Mouse (Mus musculus) liver, embryonic 12.5 days (tissue): ENCODE data around the gene Th. TPM values are rescaled to one million over a fixed set of nuclear protein-coding genes. Genes with fewer than 3 reads are reported as not detected.

Experiments used
- ATAC-seq: fragments of 200-750 bp; cut with Nextera tagmentation; 2 replicates; pipeline ENCODE4 v1.8.0; 2017; ENCODE audit warnings: moderate number of reproducible peaks, mild to moderate bottlenecking, moderate library complexity
- H3K27ac ChIP-seq: fragments of 300-500 bp; sonication (generic); 2 replicates; pipeline ENCODE4 v1.5.1; 2016; ENCODE audit warnings: mild to moderate bottlenecking
- H3K27me3 ChIP-seq: fragments of 300-500 bp; sonication (generic); replicated peaks from 2 replicates; pipeline ENCODE4 v1.6.1; 2016; ENCODE audit warnings: mild to moderate bottlenecking, moderate library complexity
- H3K36me3 ChIP-seq: fragments of 300-500 bp; sonication (generic); 2 replicates; pipeline ENCODE4 v1.6.1; 2016; ENCODE audit warnings: mild to moderate bottlenecking, moderate library complexity
- H3K4me1 ChIP-seq: fragments of 300-500 bp; sonication (generic); 2 replicates; pipeline ENCODE4 v1.6.1; 2016
- H3K4me2 ChIP-seq: fragments of 300-500 bp; sonication (generic); 2 replicates; pipeline ENCODE4 v1.6.1; 2016; ENCODE audit warnings: mild to moderate bottlenecking, moderate library complexity
- H3K4me3 ChIP-seq: fragments of 300-500 bp; sonication (generic); 2 replicates; pipeline ENCODE4 v1.5.1; 2016; ENCODE audit warnings: mild to moderate bottlenecking, moderate library complexity
- H3K9ac ChIP-seq: fragments of 300-500 bp; sonication (generic); 2 replicates; pipeline ENCODE4 v1.6.1; 2016; ENCODE audit warnings: mild to moderate bottlenecking, moderate library complexity
- H3K9me3 ChIP-seq: fragments of 300-500 bp; sonication (generic); replicated peaks from 2 replicates; pipeline ENCODE4 v1.6.1; 2016; ENCODE audit warnings: mild to moderate bottlenecking, moderate library complexity
- WGBS: fragments of 180-500 bp; shearing (Covaris S2); methylation state at CpG from one replicate; pipeline ENCODE4 v1.1.7; 2016; ENCODE audit not compliant: insufficient replicate concordance; 5-methylcytosine and 5-hydroxymethylcytosine counted together
- polyA plus RNA-seq: library from polyadenylated mRNA; unstranded; fragments of >200 nt; fragmentation: Nextera tagmentation; extraction: Ambion mirVana; gene quantifications from 2 replicates; pipeline ENCODE4 v1.2.1, GENCODE M21; 2016

Gene Th
- polyA plus RNA-seq, 1 experiment from 2014 or later: 0.35 TPM

DNA sequence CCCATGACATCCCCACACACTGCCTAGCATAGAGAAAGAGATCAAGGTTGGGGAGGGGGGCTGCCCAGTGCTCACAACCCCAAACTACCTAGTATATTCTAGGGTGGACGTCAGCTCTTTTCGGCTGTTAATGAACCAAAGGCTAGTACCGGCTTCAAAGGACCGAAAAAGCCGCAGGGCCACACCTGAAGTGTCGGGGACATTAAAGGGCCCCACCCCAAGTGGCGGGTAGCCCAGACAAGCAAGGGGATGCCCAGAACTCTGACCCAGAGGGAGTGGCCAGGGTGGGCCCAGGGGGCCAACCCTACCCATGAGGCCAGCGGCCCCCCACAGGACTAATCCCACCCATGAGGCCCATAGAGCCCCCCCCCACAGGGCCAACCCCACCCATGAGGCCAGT lies 3.6 kb downstream of the Th start:
- no peak for ATAC-seq
- Histone ChIP-seq H3K4me1 (no peaks in the 10 kb centered on the region), H3K9me3 (no peaks in the 10 kb centered on the region), H3K36me3 (no peaks in the 10 kb centered on the region), H3K4me3 (no peak overlapping the region), H3K9ac (no peak overlapping the region), H3K27me3 (peaks cover 24% of the 10 kb centered on the region), H3K27ac (no peak overlapping the region), H3K4me2 (no peak overlapping the region)
- WGBS: 60% methylated on average over 8 of the region's 8 CpGs

DNA sequence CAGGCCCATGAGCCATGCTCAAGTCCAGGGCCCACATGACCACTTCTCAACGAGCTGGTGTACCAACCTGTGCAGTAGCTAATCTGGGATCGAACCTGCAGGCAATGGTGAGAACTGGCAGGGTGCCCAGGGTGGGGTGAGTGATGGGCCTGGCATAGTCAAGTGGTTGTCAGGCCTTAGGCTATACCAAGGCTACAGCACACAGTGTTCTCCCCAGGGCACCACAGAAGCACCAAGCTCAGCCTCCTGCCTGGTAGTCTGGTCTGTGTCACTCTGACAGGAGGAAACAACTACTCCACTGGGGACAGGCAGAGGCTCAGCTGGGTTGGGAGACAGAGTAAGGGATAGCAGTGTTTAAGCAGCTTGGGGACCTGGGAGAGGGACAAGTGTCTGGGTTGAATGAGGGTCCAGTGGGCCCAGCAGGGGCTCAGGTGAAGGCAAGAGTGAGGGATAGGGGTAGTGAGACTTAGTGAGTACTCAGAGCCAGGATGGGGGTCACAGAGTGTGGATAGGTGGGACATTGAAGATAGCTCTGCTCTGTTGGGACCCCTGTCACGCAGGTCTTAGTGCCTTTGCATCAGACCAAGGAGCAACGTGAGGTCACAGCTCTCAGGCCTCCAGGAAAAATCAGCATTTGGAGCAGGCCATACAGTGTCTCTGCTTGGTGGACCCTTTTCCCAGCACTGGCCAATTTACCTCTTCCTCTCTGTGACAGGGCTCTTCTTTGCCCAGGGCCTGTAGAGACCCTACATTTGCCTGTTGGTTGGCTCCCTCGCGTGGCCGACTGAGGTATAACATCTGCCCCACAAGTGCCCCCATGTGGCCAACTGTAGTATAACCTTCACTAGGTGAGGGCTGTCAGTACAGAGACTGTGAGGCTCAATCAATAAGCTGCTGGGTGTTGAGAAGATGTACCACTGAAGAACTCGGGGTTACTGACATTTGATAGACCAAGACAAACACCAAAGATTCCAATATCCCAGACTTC lies 12.0 kb downstream of the Th start:
- Histone ChIP-seq H3K9me3 (no peaks in the 10 kb centered on the region), H3K27me3 (peaks cover 40% of the 10 kb centered on the region; the same call in 1 of the 2 replicates), H3K27ac (no peak overlapping the region), H3K4me3 (no peak overlapping the region), H3K4me1 (no peaks in the 10 kb centered on the region), H3K4me2 (no peak overlapping the region), H3K36me3 (no peaks in the 10 kb centered on the region), H3K9ac (no peak overlapping the region)
- 26% methylated on average over 8 of the region's 8 CpGs for WGBS
- peak; percentile 63 for ATAC-seq

DNA sequence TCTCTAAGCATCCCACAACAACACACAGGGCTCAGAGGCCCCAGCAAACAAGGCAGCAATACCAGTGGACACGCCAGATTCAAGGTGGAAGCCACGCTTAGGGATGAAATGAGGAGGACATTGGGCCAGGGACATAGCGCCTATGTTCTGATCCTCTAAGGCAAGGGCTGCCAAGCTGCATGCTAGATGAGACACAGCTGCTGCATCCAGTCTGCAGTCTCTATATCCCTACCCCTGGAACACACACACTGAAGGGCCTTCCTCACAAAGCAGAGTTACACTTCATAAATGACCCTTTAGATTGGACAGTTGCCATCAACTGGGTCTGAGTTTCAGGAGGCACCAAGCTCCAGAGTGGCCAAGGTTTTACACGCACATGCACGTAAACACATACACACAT lies 13.3 kb downstream of the Th start:
- peaks cover 33% of the 10 kb centered on the region; the same call in 1 of the 2 replicates for H3K27me3 ChIP-seq
- no peaks in the 10 kb centered on the region for H3K36me3 ChIP-seq
- no peak overlapping the region for H3K4me3 ChIP-seq
- 73% methylated on average over 5 of the region's 5 CpGs for WGBS
- no peak for ATAC-seq
- H3K27ac ChIP-seq: no peak overlapping the region
- no peak overlapping the region for H3K9ac ChIP-seq
- no peak overlapping the region for H3K4me2 ChIP-seq
- no peaks in the 10 kb centered on the region for H3K9me3 ChIP-seq
- H3K4me1 ChIP-seq: no peaks in the 10 kb centered on the region

DNA sequence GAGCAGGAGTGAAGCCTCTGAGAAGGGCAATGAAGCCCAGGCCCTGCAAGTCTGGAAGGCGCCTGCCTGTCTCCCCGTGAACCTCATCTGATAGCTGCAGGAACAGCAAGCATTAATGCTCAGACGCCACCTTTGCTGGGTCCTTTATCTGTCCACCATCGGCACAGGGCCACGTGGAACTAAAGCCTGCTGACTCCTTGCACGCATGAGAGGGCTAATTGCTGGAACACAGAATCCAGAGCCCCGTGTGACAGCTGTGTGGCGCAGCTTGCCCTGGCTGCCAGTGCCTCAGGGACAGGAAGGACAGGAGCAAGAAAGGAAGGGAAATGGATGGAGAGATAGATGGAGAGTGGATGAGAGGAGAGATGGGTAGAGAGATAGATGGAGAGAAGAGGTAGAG lies 14.8 kb downstream of the Th start:
- WGBS: 50% methylated on average over 8 of the region's 8 CpGs
- no peak overlapping the region for H3K9ac ChIP-seq
- no peaks in the 10 kb centered on the region for H3K36me3 ChIP-seq
- no peak overlapping the region for H3K27ac ChIP-seq
- peaks cover 30% of the 10 kb centered on the region; the same call in 1 of the 2 replicates for H3K27me3 ChIP-seq
- no peak overlapping the region for H3K4me2 ChIP-seq
- no peak overlapping the region for H3K4me3 ChIP-seq
- no peak for ATAC-seq
- no peaks in the 10 kb centered on the region for H3K4me1 ChIP-seq
- no peaks in the 10 kb centered on the region for H3K9me3 ChIP-seq

DNA sequence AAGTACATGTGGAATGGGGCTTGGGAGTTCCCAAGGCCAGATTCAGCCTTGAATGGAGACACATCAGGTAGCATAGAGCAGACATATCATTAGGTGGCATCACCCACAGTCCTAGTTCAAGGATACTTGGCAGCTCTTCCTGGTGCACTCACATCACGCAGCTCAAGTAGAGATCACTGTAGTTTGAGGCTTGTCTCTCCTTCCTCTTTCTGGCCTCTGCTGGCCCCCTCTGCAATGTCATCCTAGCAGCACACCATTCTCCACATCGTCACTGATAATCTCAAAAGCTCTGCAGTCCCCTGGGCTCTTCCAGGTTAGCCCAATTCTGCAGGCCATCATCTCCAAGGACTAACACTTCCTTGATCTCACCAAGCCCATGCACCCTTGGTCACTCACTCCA lies 19.2 kb downstream of the Th start:
- Histone ChIP-seq H3K36me3 (no peaks in the 10 kb centered on the region), H3K4me1 (no peaks in the 10 kb centered on the region), H3K27me3 (peaks cover 24% of the 10 kb centered on the region), H3K4me3 (no peak overlapping the region), H3K9ac (no peak overlapping the region), H3K9me3 (no peaks in the 10 kb centered on the region), H3K4me2 (no peak overlapping the region), H3K27ac (no peak overlapping the region)
- 41% methylated on average over 2 of the region's 2 CpGs for WGBS
- no peak for ATAC-seq

DNA sequence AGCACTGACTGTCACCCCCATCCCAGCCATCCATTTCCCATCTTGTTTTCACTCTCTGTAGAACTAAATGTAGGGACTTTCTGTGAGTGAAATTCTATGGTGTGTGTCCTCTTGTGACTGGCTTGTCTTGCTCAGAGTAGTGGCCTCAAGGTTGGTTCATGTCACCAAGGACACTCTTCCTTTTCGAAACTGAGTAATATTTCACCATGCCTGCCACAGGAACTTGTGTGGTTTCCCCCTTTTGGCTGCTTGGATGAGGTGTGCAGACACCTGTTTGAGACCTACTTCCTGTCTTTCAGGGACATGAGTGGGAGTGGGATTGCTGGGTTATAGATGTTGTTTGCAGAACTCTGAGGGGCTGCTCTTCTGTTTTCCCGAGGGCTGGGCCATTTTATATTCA lies 20.8 kb downstream of the Th start:
- WGBS: 52% methylated on average over 2 of the region's 2 CpGs
- no peaks in the 10 kb centered on the region for H3K36me3 ChIP-seq
- H3K4me2 ChIP-seq: no peak overlapping the region
- no peaks in the 10 kb centered on the region for H3K9me3 ChIP-seq
- no peak overlapping the region for H3K4me3 ChIP-seq
- no peak overlapping the region for H3K27ac ChIP-seq
- ATAC-seq: no peak
- no peak overlapping the region for H3K9ac ChIP-seq
- peaks cover 17% of the 10 kb centered on the region; the same call in 1 of the 2 replicates for H3K27me3 ChIP-seq
- H3K4me1 ChIP-seq: no peaks in the 10 kb centered on the region

DNA sequence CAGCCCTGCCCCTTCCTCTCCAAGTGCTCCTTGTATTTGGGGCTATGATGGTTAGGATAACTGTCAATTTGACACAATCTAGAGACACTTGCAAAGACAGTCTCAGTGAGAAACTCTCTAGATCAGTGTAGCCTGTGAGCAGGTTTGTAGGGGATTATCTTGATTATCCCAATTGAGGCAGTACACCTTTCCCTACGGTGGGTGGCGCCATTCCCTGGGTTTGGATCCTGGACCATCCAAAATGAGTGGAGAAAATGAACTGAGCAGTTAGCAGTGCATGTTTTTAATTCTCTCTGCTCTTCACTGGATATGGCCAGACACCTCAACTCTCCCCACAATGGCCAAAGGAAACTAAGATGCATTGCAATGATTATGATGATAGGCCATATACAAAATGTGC lies 21.3 kb downstream of the Th start:
- H3K36me3 ChIP-seq: no peaks in the 10 kb centered on the region
- no peak overlapping the region for H3K4me2 ChIP-seq
- H3K9me3 ChIP-seq: no peaks in the 10 kb centered on the region
- 15% methylated on average over 2 of the region's 2 CpGs for WGBS
- H3K4me3 ChIP-seq: no peak overlapping the region
- H3K27ac ChIP-seq: no peak overlapping the region
- H3K27me3 ChIP-seq: peaks cover 17% of the 10 kb centered on the region; the same call in 1 of the 2 replicates
- H3K4me1 ChIP-seq: no peaks in the 10 kb centered on the region
- no peak for ATAC-seq
- H3K9ac ChIP-seq: no peak overlapping the region

DNA sequence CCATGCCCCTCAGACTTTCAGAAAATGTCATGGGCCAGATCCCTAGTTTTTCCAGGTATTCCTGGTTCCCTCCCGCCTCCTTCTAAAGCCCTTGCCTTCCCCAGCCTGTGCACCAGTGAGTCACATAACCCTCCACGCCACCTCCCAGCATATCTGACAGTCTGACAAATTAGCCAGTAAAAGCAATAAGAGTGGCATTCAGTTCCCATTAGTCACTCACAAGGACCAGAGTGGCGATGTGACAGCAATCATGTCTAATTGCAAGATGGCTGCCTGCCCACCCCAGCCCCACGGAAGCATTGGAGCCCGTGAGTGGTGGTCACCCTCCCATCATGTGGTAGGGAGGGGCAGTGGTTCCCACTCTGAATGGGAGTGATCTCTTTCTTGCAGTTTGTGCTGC lies 25.3 kb downstream of the Th start:
- H3K36me3 ChIP-seq: no peaks in the 10 kb centered on the region
- 60% methylated on average over 5 of the region's 5 CpGs for WGBS
- peaks cover 43% of the 10 kb centered on the region for H3K27me3 ChIP-seq

DNA sequence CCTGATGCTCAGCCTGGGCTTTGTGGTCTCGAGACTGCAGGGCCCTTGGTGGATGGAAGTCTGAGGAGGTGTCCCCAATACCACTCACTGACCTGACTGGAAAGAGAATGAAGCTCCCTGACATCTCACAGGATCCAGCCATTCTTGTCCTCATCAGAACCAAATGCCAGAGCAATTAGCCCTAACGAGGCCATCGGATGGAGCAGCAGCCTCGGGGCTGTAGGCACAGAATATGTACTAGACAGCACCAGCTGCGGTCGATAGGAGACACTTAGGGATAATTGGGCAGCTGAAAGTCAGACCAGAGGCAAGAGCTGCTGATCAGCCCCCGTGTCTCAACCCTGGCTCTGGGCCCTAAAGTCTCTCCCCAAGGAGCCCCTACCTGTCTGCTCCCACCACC lies 26.6 kb downstream of the Th start:
- Histone ChIP-seq H3K4me3 (no peak overlapping the region), H3K36me3 (no peaks in the 10 kb centered on the region), H3K4me2 (no peak overlapping the region), H3K9me3 (no peaks in the 10 kb centered on the region), H3K27ac (no peak overlapping the region), H3K9ac (no peak overlapping the region), H3K4me1 (no peaks in the 10 kb centered on the region), H3K27me3 (peaks cover 53% of the 10 kb centered on the region)
- no peak for ATAC-seq
- WGBS: 64% methylated on average over 7 of the region's 7 CpGs

More for the DNA sequence above, 25.3 kb downstream of the Th start:
- ATAC-seq: no peak
- no peak overlapping the region for H3K9ac ChIP-seq
- H3K4me3 ChIP-seq: no peak overlapping the region
- H3K4me2 ChIP-seq: no peak overlapping the region
- H3K9me3 ChIP-seq: no peaks in the 10 kb centered on the region
- no peaks in the 10 kb centered on the region for H3K4me1 ChIP-seq
- H3K27ac ChIP-seq: no peak overlapping the region

DNA sequence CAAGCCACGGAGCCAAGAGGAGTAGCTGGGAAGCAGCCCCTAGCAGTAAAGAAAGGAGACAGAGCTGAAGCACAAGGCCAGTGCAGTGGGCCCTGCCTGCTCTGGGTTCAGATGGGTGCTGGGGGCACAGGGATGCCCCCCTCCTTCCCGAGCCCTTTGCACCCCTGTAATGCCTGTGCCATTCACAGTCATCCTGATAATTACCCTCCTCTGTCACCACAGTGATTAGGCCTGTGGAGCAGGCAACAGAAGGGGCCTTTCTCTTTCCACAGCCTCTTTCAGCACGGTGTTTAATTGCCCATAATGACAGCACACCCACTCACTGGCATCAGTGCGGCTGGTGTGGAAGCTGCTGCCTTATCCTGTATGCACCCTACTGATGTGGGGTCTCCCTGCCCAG lies 28.0 kb downstream of the Th start:
- H3K36me3 ChIP-seq: no peaks in the 10 kb centered on the region
- peaks cover 60% of the 10 kb centered on the region for H3K27me3 ChIP-seq
- no peaks in the 10 kb centered on the region for H3K4me1 ChIP-seq
- no peaks in the 10 kb centered on the region for H3K9me3 ChIP-seq
- H3K9ac ChIP-seq: no peak overlapping the region
- no peak overlapping the region for H3K27ac ChIP-seq
- no peak for ATAC-seq
- H3K4me3 ChIP-seq: no peak overlapping the region
- no peak overlapping the region for H3K4me2 ChIP-seq
- 34% methylated on average over 4 of the region's 4 CpGs for WGBS

DNA sequence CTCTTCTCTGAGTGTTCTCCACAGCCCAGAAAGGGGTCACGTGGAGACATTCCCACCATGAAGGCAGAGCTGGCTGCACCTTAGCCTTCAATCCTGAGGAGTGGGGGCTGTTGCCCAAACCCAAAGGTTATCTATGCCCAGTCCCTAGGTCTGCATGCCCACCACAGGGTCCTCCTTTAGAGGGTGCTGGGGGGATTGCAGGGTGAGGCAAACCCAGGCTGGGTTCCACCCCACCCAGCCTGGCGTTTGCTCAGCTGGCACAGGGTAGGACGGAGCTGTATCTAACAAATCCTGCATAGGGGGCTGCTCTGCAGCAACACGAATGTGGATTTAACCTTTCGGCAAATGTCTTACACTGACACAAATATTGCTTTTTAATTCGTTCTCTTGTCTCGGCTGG lies 29.2 kb downstream of the Th start:
- no peaks in the 10 kb centered on the region for H3K4me1 ChIP-seq

DNA sequence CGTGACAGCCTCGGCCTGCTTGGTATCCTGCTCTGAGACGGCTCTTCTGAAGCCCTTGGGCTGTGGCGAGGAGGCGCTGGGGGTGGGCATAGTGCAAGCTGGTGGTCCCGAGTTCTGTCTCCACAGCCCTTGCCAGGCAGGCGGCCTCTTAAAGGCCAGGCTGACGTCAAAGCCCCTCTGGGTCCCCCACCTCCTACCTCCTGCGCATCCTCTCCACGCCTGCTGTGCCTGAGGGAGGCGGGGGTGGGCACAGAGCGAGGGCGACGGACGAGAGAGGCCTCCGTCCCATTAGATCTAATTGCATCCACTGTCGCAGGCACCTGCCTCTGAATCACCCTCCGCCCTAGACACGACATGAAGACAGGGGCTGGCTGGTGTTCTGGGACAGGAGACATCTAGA lies 31.1 kb downstream of the Th start:
- H3K27me3 ChIP-seq: peaks cover 73% of the 10 kb centered on the region
- no peak overlapping the region for H3K4me2 ChIP-seq
- H3K36me3 ChIP-seq: no peaks in the 10 kb centered on the region
- H3K4me3 ChIP-seq: no peak overlapping the region
- H3K9me3 ChIP-seq: no peaks in the 10 kb centered on the region
- no peak overlapping the region for H3K27ac ChIP-seq
- 50% methylated on average over 19 of the region's 19 CpGs for WGBS
- no peak for ATAC-seq
- no peaks in the 10 kb centered on the region for H3K4me1 ChIP-seq
- no peak overlapping the region for H3K9ac ChIP-seq

More for the DNA sequence above, 29.2 kb downstream of the Th start:
- Histone ChIP-seq H3K9me3 (no peaks in the 10 kb centered on the region), H3K36me3 (no peaks in the 10 kb centered on the region), H3K9ac (no peak overlapping the region), H3K27me3 (peaks cover 67% of the 10 kb centered on the region), H3K4me2 (no peak overlapping the region), H3K27ac (no peak overlapping the region), H3K4me3 (no peak overlapping the region)
- ATAC-seq: no peak
- WGBS: 51% methylated on average over 7 of the region's 7 CpGs
